Mouse (Mus musculus) ES-Bruce4 (cell line): ENCODE measurements around the gene Cyp26c1. TPM values are rescaled to one million over a fixed set of nuclear protein-coding genes. Genes with fewer than 3 reads are reported as not detected.
A peak's percentile ranks its signal among the peaks of the same experiment; 100 is the strongest.

Experiments
- H3K27ac ChIP-seq: 2 replicates; pipeline ENCODE4 v1.5.1; 2012; ENCODE audit warnings: low read length, inconsistent platforms; ENCODE audit not compliant: insufficient read depth
- H3K27me3 ChIP-seq: 2 replicates; pipeline ENCODE4 v1.6.1; 2012; ENCODE audit warnings: mild to moderate bottlenecking, low read length, inconsistent platforms; ENCODE audit not compliant: control insufficient read depth, poor library complexity, insufficient read depth, severe bottlenecking
- H3K36me3 ChIP-seq: 2 replicates; pipeline ENCODE4 v1.6.1; 2012; ENCODE audit warnings: inconsistent platforms, mild to moderate bottlenecking, low read length, moderate library complexity; ENCODE audit not compliant: control insufficient read depth, poor library complexity, insufficient read depth, severe bottlenecking
- H3K4me1 ChIP-seq: one replicate; pipeline ENCODE4 v1.8.1; 2011; ENCODE audit warnings: low read length; ENCODE audit not compliant: control insufficient read depth, insufficient read depth
- H3K4me3 ChIP-seq: 2 replicates; pipeline ENCODE4 v1.5.1; 2011; ENCODE audit warnings: low read depth, mild to moderate bottlenecking, low read length
- H3K9ac ChIP-seq: 2 replicates; pipeline ENCODE4 v1.6.1; 2012; ENCODE audit warnings: low read depth, mild to moderate bottlenecking, inconsistent platforms; ENCODE audit not compliant: poor library complexity, severe bottlenecking
- H3K9me3 ChIP-seq: replicated peaks from 2 replicates; pipeline ENCODE4 v1.6.1; 2012; ENCODE audit warnings: mild to moderate bottlenecking, low read length, inconsistent platforms; ENCODE audit not compliant: control insufficient read depth, poor library complexity, insufficient read depth, severe bottlenecking
- CTCF ChIP-seq: IDR thresholded peaks from one replicate; pipeline ENCODE4 v1.8.1; 2011; ENCODE audit warnings: low read depth, low read length
- EP300 ChIP-seq: IDR thresholded peaks from 2 replicates; pipeline ENCODE4 v1.6.1; 2011; ENCODE audit warnings: low read depth, low read length; ENCODE audit not compliant: insufficient read depth
- POLR2A ChIP-seq: IDR thresholded peaks from one replicate; pipeline ENCODE4 v1.8.1; 2011; ENCODE audit warnings: low read length; ENCODE audit not compliant: insufficient read depth
- polyA plus RNA-seq: library from polyadenylated mRNA; stranded (reverse); fragments of >200 nt; gene quantifications from 2 replicates; pipeline ENCODE4 v1.2.4, GENCODE M21; 2011; ENCODE audit warnings: low read depth; ENCODE audit not compliant: missing spikeins, insufficient read depth, insufficient read length

Gene Cyp26c1
- polyA plus RNA-seq, 1 experiment = 0.34 TPM

GRCm38 (mm10) chr19:37724591-37724990 is 39.2 kb downstream of the Cyp26c1 start:
- no peaks in the 10 kb centered on the region for H3K36me3 ChIP-seq
- no peaks in the 10 kb centered on the region for H3K4me1 ChIP-seq
- no peak overlapping the region for H3K4me3 ChIP-seq
- H3K27ac ChIP-seq = no peak overlapping the region
- no peaks in the 10 kb centered on the region for H3K9me3 ChIP-seq
- no peak overlapping the region for H3K9ac ChIP-seq
- TF ChIP-seq CTCF = peak; percentile 7
- TF ChIP-seq EP300 = no peak
- no peak for TF ChIP-seq POLR2A
- H3K27me3 ChIP-seq = no peaks in the 10 kb centered on the region

GRCm38 (mm10) chr19:37726585-37726984 is 41.2 kb downstream of the Cyp26c1 start:
- Histone ChIP-seq H3K36me3 (no peaks in the 10 kb centered on the region), H3K27ac (no peak overlapping the region), H3K9me3 (no peaks in the 10 kb centered on the region), H3K4me3 (no peak overlapping the region), H3K9ac (no peak overlapping the region), H3K27me3 (no peaks in the 10 kb centered on the region), H3K4me1 (no peaks in the 10 kb centered on the region)
- TF ChIP-seq EP300 = no peak
- TF ChIP-seq CTCF = no peak
- TF ChIP-seq POLR2A = no peak

DNA sequence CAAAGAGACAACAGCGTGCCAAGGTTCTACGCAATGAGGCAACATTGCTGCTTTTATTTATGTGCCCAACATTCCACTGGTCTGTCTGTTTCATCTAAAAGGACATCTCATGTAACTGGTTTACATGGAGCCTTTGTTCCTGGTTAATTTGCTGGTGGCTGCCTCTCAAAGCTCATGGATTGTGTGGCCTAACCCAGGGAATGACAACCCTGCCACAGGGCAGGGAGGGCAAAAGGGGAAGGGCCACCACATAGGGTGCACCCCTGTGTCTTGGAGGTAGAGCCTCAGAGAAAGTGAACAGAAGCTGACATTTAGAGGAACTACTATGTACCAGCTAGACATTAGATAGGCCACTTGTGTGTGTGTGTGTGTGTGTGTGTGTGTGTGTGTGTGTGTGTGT is 42.0 kb downstream of the Cyp26c1 start:
- no peaks in the 10 kb centered on the region for H3K9me3 ChIP-seq
- TF ChIP-seq POLR2A (no peak), CTCF (no peak), EP300 (no peak)
- no peak overlapping the region for H3K27ac ChIP-seq
- H3K27me3 ChIP-seq = no peaks in the 10 kb centered on the region
- no peak overlapping the region for H3K4me3 ChIP-seq
- H3K9ac ChIP-seq = no peak overlapping the region
- no peaks in the 10 kb centered on the region for H3K36me3 ChIP-seq
- H3K4me1 ChIP-seq = no peaks in the 10 kb centered on the region

GRCm38 (mm10) chr19:37735426-37735825 is 50.0 kb downstream of the Cyp26c1 start:
- no peaks in the 10 kb centered on the region for H3K36me3 ChIP-seq
- no peak overlapping the region for H3K9ac ChIP-seq
- H3K27me3 ChIP-seq = no peaks in the 10 kb centered on the region
- H3K4me3 ChIP-seq = no peak overlapping the region
- no peaks in the 10 kb centered on the region for H3K9me3 ChIP-seq
- TF ChIP-seq EP300 (no peak), POLR2A (no peak), CTCF (no peak)
- no peak overlapping the region for H3K27ac ChIP-seq
- H3K4me1 ChIP-seq = no peaks in the 10 kb centered on the region

- no peak overlapping the region for H3K27ac ChIP-seq
- no peak for TF ChIP-seq CTCF
- H3K4me1 ChIP-seq = no peaks in the 10 kb centered on the region
- H3K4me3 ChIP-seq = no peak overlapping the region
- no peaks in the 10 kb centered on the region for H3K27me3 ChIP-seq
- H3K9me3 ChIP-seq = no peaks in the 10 kb centered on the region
- no peaks in the 10 kb centered on the region for H3K36me3 ChIP-seq
- H3K9ac ChIP-seq = no peak overlapping the region
These were observed 53.2 kb downstream of the Cyp26c1 start for GRCm38 (mm10) chr19:37738575-37738974.

GRCm38 (mm10) chr19:37740043-37740442 is 54.7 kb downstream of the Cyp26c1 start:
- Histone ChIP-seq H3K4me3 (no peak overlapping the region), H3K9me3 (no peaks in the 10 kb centered on the region), H3K4me1 (no peaks in the 10 kb centered on the region), H3K27me3 (no peaks in the 10 kb centered on the region), H3K9ac (no peak overlapping the region), H3K27ac (no peak overlapping the region), H3K36me3 (no peaks in the 10 kb centered on the region)
- TF ChIP-seq CTCF (no peak), POLR2A (no peak), EP300 (no peak)

Other genes with a start within 250 kb of the Cyp26c1 start
- 14.3 and 14.6 TPM in 2 replicates for gene Exoc6, start 135.2 kb upstream of the Cyp26c1 start, polyA plus RNA-seq
- gene Cyp26a1, start 12.2 kb downstream of the Cyp26c1 start, polyA plus RNA-seq = 5.3 and 7.8 TPM in 2 replicates